Mouse (Mus musculus) frontal cortex, postnatal 14 days (tissue): ENCODE measurements at regions not wholly inside any gene's neighbourhood (a gene's known extent, or its start where the extent isn't known, plus 50 kb on each side); places are given as distances from the start of the nearest gene placed in this dataset.

ENCODE experiments used
- DNase-seq, 2 experiments: peaks; one replicate each; pipeline ENCODE4 v3.0.0; 2022; ENCODE audit warnings: low spot score in 2 of 2

- no peak for DNase-seq
Measured at GRCm38 (mm10) chr10:26434586-26434985, 58.8 kb upstream of the L3mbtl3 start.

DNA sequence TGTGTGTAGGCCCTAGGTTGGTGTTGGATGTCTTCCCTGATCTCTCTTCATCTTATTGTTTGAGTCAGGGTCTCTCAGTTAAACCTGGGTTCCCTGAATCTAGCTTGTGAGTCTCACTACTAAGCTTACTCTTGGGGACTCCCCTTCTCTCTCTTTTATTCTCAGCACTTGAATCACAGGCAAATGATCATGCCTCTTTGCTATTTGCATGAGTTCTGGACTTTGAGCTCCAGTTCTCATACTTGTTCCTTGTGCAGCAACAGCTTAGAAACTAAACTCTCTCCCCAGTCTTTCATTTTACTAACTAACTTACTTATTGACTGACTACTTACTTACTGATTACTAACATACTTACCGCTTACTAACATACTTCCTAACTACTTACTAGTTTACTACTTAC lies 64.9 kb upstream of the L3mbtl3 start:
- no peak for DNase-seq

- DNase-seq, result no peak
Measured at GRCm38 (mm10) chr10:26484311-26484710, 108.5 kb upstream of the L3mbtl3 start.

GRCm38 (mm10) chr10:26491351-26491750 lies 115.6 kb upstream of the L3mbtl3 start:
- no peak for DNase-seq

DNA sequence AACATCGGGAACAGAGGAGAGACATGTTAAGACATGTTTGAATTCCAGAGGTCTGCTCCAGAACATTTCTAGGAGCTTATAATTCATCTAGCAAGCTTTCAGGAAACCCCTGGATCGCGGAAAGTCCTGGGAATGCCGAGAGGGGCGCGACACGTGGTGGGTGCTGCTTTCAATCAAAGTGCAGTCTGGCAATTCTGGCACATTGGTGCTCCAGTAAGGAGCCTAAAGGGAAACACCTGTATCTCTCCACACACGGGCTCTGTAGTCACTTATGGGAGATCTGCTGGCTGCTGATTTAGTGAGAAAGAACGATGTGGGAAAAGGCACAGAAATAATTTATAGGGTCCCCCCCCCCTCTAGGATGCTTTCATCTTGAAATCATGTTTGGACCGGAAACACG lies 116.4 kb upstream of the L3mbtl3 start:
- DNase-seq, result no peak

GRCm38 (mm10) chr10:26492856-26493484 lies 117.2 kb upstream of the L3mbtl3 start:
- no peak for DNase-seq

- no peak for DNase-seq
Measured at GRCm38 (mm10) chr10:26493801-26494200, 118.0 kb upstream of the L3mbtl3 start.

- DNase-seq, result peak in 1 of 2 experiments; percentile 14
Measured at GRCm38 (mm10) chr10:26494380-26494781, 118.6 kb upstream of the L3mbtl3 start.

- no peak for DNase-seq
Measured at GRCm38 (mm10) chr10:26500265-26500935, 124.6 kb upstream of the L3mbtl3 start.

- DNase-seq, result no peak
Measured at GRCm38 (mm10) chr10:26520879-26521278, 145.1 kb upstream of the L3mbtl3 start.

DNA sequence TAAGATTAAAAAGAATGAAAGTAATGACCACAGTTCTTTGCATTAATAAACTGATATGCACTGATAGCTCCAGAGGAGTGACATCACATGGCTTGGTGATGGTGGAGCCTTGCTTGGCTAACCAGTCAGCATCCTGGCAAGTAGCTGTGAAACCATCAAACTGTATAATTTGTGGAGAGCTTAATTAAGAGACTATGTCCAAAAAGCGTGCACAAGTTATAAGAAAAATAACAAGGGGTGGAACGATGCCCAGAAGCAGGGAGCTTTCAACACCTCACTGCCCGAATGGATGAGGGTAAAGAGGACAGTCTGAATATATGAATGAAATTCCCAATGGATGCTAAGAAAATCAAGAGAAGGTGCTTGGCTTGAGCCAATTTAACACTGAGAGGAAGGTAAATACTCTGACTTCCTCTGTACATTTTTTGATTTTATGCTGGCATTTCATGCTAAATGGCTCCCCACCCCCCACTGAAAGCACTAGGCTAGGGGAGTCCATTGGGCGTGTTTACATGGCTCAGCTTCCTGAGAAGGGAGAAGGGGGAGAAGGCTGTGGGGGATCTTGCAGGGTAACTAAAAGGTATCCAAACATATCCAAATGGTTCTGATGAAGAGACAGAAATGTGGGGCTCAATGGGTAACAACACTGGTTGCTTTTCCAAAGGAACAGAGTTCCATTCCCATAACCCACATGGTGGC lies 150.2 kb upstream of the L3mbtl3 start:
- no peak for DNase-seq

GRCm38 (mm10) chr10:26540189-26540588 lies 164.4 kb upstream of the L3mbtl3 start:
- DNase-seq, result no peak

DNA sequence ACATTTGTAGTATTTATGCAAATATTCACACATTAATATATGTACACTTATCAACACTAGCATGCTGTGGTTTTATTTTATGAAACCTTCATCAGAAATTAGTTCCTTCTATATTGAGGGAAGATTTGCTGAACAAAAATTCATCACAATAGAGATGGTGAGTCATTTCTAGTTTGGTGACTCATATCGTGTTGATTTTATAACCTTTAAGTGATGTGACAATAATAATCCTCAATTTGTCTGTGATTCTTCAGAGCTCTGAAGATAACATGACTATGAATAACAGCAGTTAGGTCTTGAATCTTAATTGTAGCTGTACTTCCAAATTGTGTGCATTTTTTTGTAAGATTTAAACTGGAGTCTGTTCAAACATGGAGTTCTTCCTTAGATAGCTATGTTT lies 168.3 kb upstream of the L3mbtl3 start:
- DNase-seq, result no peak

GRCm38 (mm10) chr10:26544796-26545195 lies 169.0 kb upstream of the L3mbtl3 start:
- no peak for DNase-seq

GRCm38 (mm10) chr10:26556246-26556645 lies 180.5 kb upstream of the L3mbtl3 start:
- DNase-seq, result no peak

DNA sequence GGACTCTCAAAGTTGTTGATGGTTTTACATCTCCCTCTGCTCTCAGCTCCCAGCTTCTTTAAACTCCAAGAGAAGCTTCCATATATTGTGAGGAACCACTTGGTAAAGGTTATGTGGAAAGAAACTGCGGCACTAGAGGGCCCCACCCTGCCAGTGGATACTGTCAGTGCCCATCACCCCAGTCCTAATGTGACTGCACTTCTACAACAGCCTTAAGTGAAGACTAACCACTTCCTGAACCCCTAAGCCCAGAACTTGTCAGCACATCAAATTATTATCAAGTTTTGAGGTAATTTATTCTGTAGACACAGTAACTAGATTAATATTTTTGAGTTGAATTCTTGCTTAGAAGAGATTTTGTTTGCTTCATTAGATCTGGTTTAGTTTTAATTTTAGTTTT lies 182.3 kb upstream of the L3mbtl3 start:
- no peak for DNase-seq

- no peak for DNase-seq
Measured at GRCm38 (mm10) chr10:26559323-26559722, 183.6 kb upstream of the L3mbtl3 start.

DNA sequence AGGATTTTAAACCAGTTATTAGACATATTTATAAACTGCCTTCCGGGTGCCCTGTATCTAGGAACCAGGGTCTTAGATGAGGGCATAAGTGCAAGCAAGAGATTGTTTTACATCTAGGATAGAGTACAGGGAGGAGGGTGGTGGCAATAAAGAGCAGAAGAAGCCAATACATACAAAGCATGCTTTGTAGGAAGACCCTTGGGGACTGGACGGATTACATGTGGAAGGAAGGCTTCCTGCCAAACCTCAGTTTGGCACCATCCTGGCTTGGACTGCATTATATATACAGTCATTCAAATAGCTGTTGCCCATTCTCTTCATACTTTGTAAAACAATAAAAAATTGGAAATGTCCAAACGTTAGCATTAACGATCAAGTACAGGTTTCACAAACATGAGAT lies 184.7 kb upstream of the L3mbtl3 start:
- DNase-seq, result no peak

GRCm38 (mm10) chr10:26564462-26564861 lies 188.7 kb upstream of the L3mbtl3 start:
- peak; percentile 7 to 38 for DNase-seq

GRCm38 (mm10) chr10:26567613-26568012 lies 185.6 kb upstream of the Arhgap18 start:
- DNase-seq, result no peak

DNA sequence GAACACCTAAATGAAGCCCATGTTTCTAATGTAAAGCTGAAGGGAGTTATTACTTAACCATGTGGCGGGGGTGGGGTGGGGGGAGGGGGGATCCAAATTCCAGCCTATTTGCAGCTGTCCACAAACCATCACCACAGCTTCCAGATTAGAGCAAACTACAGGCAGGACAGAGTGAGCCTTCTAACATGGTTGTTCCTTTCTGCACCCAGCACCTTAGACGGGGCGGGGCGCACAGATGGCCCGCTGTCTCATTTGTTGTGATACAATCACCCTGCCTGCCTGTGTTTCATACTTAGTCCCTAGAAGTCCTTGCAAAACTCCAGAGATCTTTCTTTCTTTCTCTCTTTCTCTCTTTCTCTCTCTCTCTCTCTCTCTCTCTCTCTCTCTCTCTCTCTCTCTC lies 182.8 kb upstream of the Arhgap18 start:
- DNase-seq, result no peak

- no peak for DNase-seq
Measured at GRCm38 (mm10) chr10:26571377-26571776, 181.8 kb upstream of the Arhgap18 start.

GRCm38 (mm10) chr10:26576153-26576552 lies 177.1 kb upstream of the Arhgap18 start:
- DNase-seq, result no peak
